Mouse (Mus musculus) erythroblast, embryonic 14.5 days (primary cell): ENCODE results near the gene Atox1.

Source experiments
- GATA1 ChIP-seq: IDR thresholded peaks from 2 replicates; pipeline ENCODE4 v1.6.1; 2012; ENCODE audit warnings: low read length, inconsistent platforms, mixed read lengths
- TAL1 ChIP-seq: IDR thresholded peaks from 3 replicates; pipeline ENCODE4 v1.6.1; 2012; ENCODE audit warnings: low read length, inconsistent platforms, mixed read lengths

GRCm38 (mm10) chr11:55422978-55423377 lies 38.1 kb downstream of the Atox1 start, which contains the start of gene Sparc:
- TF ChIP-seq GATA1 (no peak), TAL1 (no peak)
